Mouse (Mus musculus) kidney, adult 2 months (tissue): ENCODE data around the gene Eri3. TPM values are rescaled to one million over a fixed set of nuclear protein-coding genes. Genes with fewer than 3 reads are reported as not detected.

Source experiments
- DNase-seq: peaks from one replicate; pipeline ENCODE4 v3.0.0; 2021
- H3K27ac ChIP-seq: fragments of 200-500 bp; 2 replicates; pipeline ENCODE4 v1.5.1; 2012; ENCODE audit warnings: low read depth, low read length, control low read depth, inconsistent platforms; ENCODE audit not compliant: insufficient read depth
- H3K27me3 ChIP-seq: fragments of 200-500 bp; replicated peaks from 2 replicates; pipeline ENCODE4 v1.6.1; 2012; ENCODE audit warnings: mild to moderate bottlenecking, moderate library complexity, low read length, inconsistent platforms; ENCODE audit not compliant: control insufficient read depth, insufficient read depth
- H3K36me3 ChIP-seq: fragments of 200-500 bp; 2 replicates; pipeline ENCODE4 v1.6.1; 2012; ENCODE audit warnings: mild to moderate bottlenecking, moderate library complexity, low read length, inconsistent platforms; ENCODE audit not compliant: control insufficient read depth, insufficient read depth
- H3K4me1 ChIP-seq: fragments of 200-500 bp; 2 replicates; pipeline ENCODE4 v1.6.1; 2011; ENCODE audit warnings: low read length; ENCODE audit not compliant: control insufficient read depth, insufficient read depth
- H3K4me3 ChIP-seq: fragments of 200-500 bp; 2 replicates; pipeline ENCODE4 v1.5.1; 2011; ENCODE audit warnings: mild to moderate bottlenecking, low read depth, low read length, control low read depth; ENCODE audit not compliant: insufficient read depth
- CTCF ChIP-seq: fragments of 200-500 bp; conservative IDR thresholded peaks from 2 replicates; pipeline ENCODE4 v1.5.1; 2011; ENCODE audit warnings: low read depth, mild to moderate bottlenecking, control low read depth, low read length, moderate library complexity, mixed read lengths; ENCODE audit not compliant: insufficient read depth, insufficient read length
- POLR2A ChIP-seq: fragments of 200-500 bp; IDR thresholded peaks from one replicate; pipeline ENCODE4 v1.6.1; 2011; ENCODE audit warnings: low read depth, low read length, control low read depth
- WGBS: fragments of 180-500 bp; shearing (Covaris S2); methylation state at CpG from one replicate; pipeline ENCODE4 v1.1.7; 2018; 5-methylcytosine and 5-hydroxymethylcytosine counted together
- polyA plus RNA-seq: library from polyadenylated mRNA; depleted of rRNA; stranded (reverse); fragments of >200 nt; gene quantifications from 2 replicates; pipeline ENCODE4 v1.2.3, GENCODE M21; 2012

Gene Eri3
- polyA plus RNA-seq, 1 experiment = 73.0 TPM

DNA sequence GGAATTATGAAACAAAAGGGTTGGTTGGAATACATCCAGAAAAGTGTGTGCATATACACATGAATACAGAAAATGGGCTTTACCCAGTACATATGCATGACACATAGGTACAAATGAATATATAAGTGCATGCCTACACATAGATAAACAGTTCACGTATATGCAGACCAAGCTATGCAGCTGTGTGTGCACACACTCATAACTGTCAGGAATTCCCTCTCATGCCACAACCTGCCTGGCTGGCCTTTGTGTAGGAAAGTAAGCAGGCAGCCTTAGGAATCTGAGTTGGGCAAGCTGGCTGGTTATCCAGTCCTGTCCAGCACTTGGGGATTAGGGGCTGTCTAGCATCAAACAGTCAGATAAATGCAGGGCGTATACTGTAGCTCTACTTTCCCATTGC, 72.9 kb downstream of the Eri3 start:
- DNase-seq = no peak
- TF ChIP-seq POLR2A (no peak), CTCF (no peak)
- 88% methylated on average over 2 of the region's 2 CpGs for WGBS
- Histone ChIP-seq H3K4me3 (no peak overlapping the region), H3K36me3 (no peaks in the 10 kb centered on the region), H3K4me1 (no peaks in the 10 kb centered on the region), H3K27ac (no peak overlapping the region), H3K27me3 (no peaks in the 10 kb centered on the region)

GRCm38 (mm10) chr4:117624660-117625059, 74.5 kb downstream of the Eri3 start:
- peak; percentile 72 for DNase-seq

GRCm38 (mm10) chr4:117628464-117628863, 78.3 kb downstream of the Eri3 start:
- WGBS = 42% methylated on average over 1 of the region's 1 CpGs
- TF ChIP-seq CTCF = peak; percentile 56
- no peak for TF ChIP-seq POLR2A
- no peak for DNase-seq

More at GRCm38 (mm10) chr4:117624660-117625059, 74.5 kb downstream of the Eri3 start:
- H3K4me1 ChIP-seq = no peaks in the 10 kb centered on the region
- H3K27me3 ChIP-seq = no peaks in the 10 kb centered on the region
- no peak overlapping the region for H3K4me3 ChIP-seq
- 58% methylated on average over 5 of the region's 5 CpGs for WGBS
- H3K36me3 ChIP-seq = no peaks in the 10 kb centered on the region
- no peak overlapping the region for H3K27ac ChIP-seq
- TF ChIP-seq CTCF (no peak), POLR2A (no peak)

DNA sequence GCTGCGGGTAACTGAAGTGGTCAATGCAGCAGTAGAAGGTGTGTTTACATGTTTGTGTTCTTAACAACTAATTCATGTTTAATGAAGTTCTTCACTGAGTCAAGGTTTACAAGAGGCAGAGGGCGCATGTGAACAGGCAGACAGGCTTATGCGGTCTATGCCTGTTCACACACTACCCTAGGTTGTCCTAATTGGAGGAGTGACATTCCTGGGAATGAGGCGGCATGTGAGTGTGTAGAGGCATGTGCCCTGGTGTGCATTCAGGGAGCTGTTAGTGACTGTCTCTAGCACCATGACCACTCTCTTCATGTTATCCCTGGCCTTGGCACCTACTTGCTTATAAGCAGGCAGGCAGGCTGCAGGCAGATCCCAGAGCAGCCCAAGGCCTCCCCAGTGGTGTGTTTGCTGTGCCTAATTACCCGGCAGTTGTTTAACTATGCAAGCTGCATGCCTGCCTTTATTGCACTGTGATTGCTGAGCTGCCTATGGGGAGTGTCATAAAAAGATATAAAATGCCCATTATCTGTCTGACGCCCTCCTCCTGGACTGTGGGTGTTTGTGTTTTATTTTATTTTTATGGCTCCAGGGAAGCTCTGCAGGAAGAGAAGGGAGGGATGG, 80.0 kb downstream of the Eri3 start:
- H3K4me1 ChIP-seq = no peaks in the 10 kb centered on the region
- 80% methylated on average over 6 of the region's 6 CpGs for WGBS
- H3K36me3 ChIP-seq = no peaks in the 10 kb centered on the region
- no peak for DNase-seq
- TF ChIP-seq POLR2A (no peak), CTCF (no peak)
- H3K27me3 ChIP-seq = no peaks in the 10 kb centered on the region
- H3K4me3 ChIP-seq = no peak overlapping the region
- no peak overlapping the region for H3K27ac ChIP-seq

More at GRCm38 (mm10) chr4:117628464-117628863, 78.3 kb downstream of the Eri3 start:
- Histone ChIP-seq H3K27me3 (no peaks in the 10 kb centered on the region), H3K4me3 (no peak overlapping the region), H3K4me1 (no peaks in the 10 kb centered on the region), H3K36me3 (no peaks in the 10 kb centered on the region), H3K27ac (no peak overlapping the region)

GRCm38 (mm10) chr4:117633527-117633926, 83.4 kb downstream of the Eri3 start:
- Histone ChIP-seq H3K4me1 (no peaks in the 10 kb centered on the region), H3K36me3 (no peaks in the 10 kb centered on the region), H3K27me3 (no peaks in the 10 kb centered on the region), H3K4me3 (no peak overlapping the region), H3K27ac (no peak overlapping the region)
- WGBS = 60% methylated on average over 5 of the region's 5 CpGs
- TF ChIP-seq CTCF (no peak), POLR2A (no peak)
- no peak for DNase-seq

DNA sequence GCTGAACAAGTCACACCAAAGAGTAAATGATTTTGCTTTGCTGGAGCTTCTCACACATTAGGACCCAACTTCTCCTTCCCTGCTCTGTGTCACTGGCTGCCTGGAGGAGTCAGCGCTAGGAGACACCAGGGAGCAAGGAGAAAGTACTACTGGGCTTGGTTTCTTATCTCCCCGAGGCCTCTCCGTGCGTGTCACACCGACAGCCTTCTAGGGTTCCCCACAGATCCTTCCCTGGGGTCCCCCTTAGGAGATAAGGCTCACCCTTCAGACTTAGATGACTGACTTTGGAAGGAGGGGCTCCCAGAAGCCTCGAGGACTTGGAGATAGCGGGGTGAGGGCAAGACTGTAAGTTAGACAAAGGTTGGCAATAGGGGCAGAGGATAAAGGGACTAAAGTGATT, 84.5 kb downstream of the Eri3 start:
- no peak for TF ChIP-seq CTCF
- no peak for TF ChIP-seq POLR2A
- Histone ChIP-seq H3K4me3 (no peak overlapping the region), H3K36me3 (no peaks in the 10 kb centered on the region), H3K27me3 (no peaks in the 10 kb centered on the region), H3K4me1 (no peaks in the 10 kb centered on the region), H3K27ac (no peak overlapping the region)
- WGBS = 91% methylated on average over 7 of the region's 7 CpGs
- no peak for DNase-seq

DNA sequence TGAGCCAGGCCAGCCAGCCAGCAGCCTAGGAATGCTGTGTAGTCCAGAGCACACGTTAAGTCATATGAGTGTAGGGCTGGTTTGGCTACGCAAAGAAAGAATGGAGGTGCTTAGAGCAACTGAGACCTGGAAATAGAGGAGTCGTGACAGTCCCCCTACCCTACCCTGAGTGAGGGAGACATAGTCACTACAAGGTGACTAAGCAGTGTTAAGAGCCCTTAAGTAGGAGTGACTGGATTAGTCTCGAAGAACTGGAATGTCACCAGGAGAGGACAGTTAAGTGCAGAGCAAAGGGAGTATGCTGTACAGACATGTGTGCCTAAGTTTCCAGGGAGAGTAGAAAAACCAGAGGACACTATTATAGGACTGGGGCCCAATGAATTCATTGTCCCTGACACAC, 86.0 kb downstream of the Eri3 start:
- no peaks in the 10 kb centered on the region for H3K4me1 ChIP-seq
- H3K27ac ChIP-seq = no peak overlapping the region
- H3K4me3 ChIP-seq = no peak overlapping the region
- no peaks in the 10 kb centered on the region for H3K36me3 ChIP-seq
- DNase-seq = no peak
- H3K27me3 ChIP-seq = no peaks in the 10 kb centered on the region
- TF ChIP-seq POLR2A = no peak
- TF ChIP-seq CTCF = no peak
- 95% methylated on average over 4 of the region's 4 CpGs for WGBS
